Mouse (Mus musculus) embryonic facial prominence, embryonic 13.5 days (tissue): ENCODE measurements around the gene Prkd2. TPM values are rescaled to one million over a fixed set of nuclear protein-coding genes. Genes with fewer than 3 reads are reported as not detected.

ENCODE experiments used
- polyA plus RNA-seq: library from polyadenylated mRNA; unstranded; fragments of >200 nt; fragmentation: Nextera tagmentation; extraction: Ambion mirVana; gene quantifications from 2 replicates; pipeline ENCODE4 v1.2.1, GENCODE M21; 2015

The Prkd2 gene
- polyA plus RNA-seq, 1 experiment from 2014 or later, result 20.5 TPM

Other genes with a start within 250 kb of the Prkd2 start
- 23.6 and 24.4 TPM in 2 replicates for gene Arhgap35, start 227.9 kb upstream of the Prkd2 start, polyA plus RNA-seq
- not detected in 2 replicates for gene Ceacam15, start 167.2 kb upstream of the Prkd2 start, polyA plus RNA-seq
- not detected in 2 replicates for gene Ceacam9, start 121.0 kb upstream of the Prkd2 start, polyA plus RNA-seq
- 272 and 278 TPM in 2 replicates for gene Ap2s1, start 104.5 kb upstream of the Prkd2 start, polyA plus RNA-seq
- 28.2 and 29.1 TPM in 2 replicates for gene Slc1a5, start 61.6 kb upstream of the Prkd2 start, polyA plus RNA-seq
- gene Strn4, start 27.0 kb upstream of the Prkd2 start, polyA plus RNA-seq, result 122 and 124 TPM in 2 replicates
- gene Fkrp, start 26.2 kb upstream of the Prkd2 start, polyA plus RNA-seq, result 26.8 and 30.5 TPM in 2 replicates
- gene Dact3, start 32.4 kb downstream of the Prkd2 start, polyA plus RNA-seq, result 4.9 TPM in 2 replicates
- 19.9 and 32.0 TPM in 2 replicates for gene Gng8, start 48.9 kb downstream of the Prkd2 start, polyA plus RNA-seq
- gene Ptgir, start 63.6 kb downstream of the Prkd2 start, polyA plus RNA-seq, result 1.2 TPM in 2 replicates
- gene Calm3, start 81.2 kb downstream of the Prkd2 start, polyA plus RNA-seq, result 104 and 111 TPM in 2 replicates
- 10.5 and 10.9 TPM in 2 replicates for gene Pnmal2, start 101.8 kb downstream of the Prkd2 start, polyA plus RNA-seq
- gene Pnmal1, start 116.8 kb downstream of the Prkd2 start, polyA plus RNA-seq, result 1.2 and 1.7 TPM in 2 replicates
- gene Gm42372, start 140.2 kb downstream of the Prkd2 start, polyA plus RNA-seq, result 0.18 and 0.25 TPM in 2 replicates
- 20.7 and 22.1 TPM in 2 replicates for gene Ccdc8, start 149.8 kb downstream of the Prkd2 start, polyA plus RNA-seq
- gene Ppp5c, start 185.0 kb downstream of the Prkd2 start, polyA plus RNA-seq, result 109 and 112 TPM in 2 replicates
- gene Hif3a, start 219.5 kb downstream of the Prkd2 start, polyA plus RNA-seq, result 14.7 and 16.5 TPM in 2 replicates
- 0.14 and 0.21 TPM in 2 replicates for gene Psg16, start 231.1 kb downstream of the Prkd2 start, polyA plus RNA-seq